Mouse (Mus musculus) liver, embryonic 14.5 days (tissue): Measurements from ENCODE around the gene Ntn1.

ENCODE experiments used
- CTCF ChIP-seq: IDR thresholded peaks from 2 replicates; pipeline ENCODE4 v1.5.1; 2016; ENCODE audit warnings: antibody characterized with exemption, low read depth, control low read depth
- EP300 ChIP-seq: IDR thresholded peaks from 2 replicates; pipeline ENCODE4 v1.6.1; 2016; ENCODE audit warnings: antibody characterized with exemption, low read depth

GRCm38 (mm10) chr11:68190849-68191248 is 209.8 kb downstream of the Ntn1 start:
- TF ChIP-seq CTCF (no peak), EP300 (no peak)
